Mouse (Mus musculus) lung, postnatal 0 days (tissue): ENCODE results near the gene Sebox. TPM values are rescaled to one million over a fixed set of nuclear protein-coding genes. Genes with fewer than 3 reads are reported as not detected.

ENCODE experiments used
- ATAC-seq: fragments of 200-750 bp; cut with Nextera tagmentation; 2 replicates; pipeline ENCODE4 v1.8.0; 2017; ENCODE audit warnings: moderate library complexity
- DNase-seq: peaks from one replicate; pipeline ENCODE4 v3.0.0-alpha.2; 2016; ENCODE audit warnings: low spot score
- H3K27ac ChIP-seq: fragments of 300-500 bp; sonication (generic); 2 replicates; pipeline ENCODE4 v1.5.1; 2014; ENCODE audit warnings: antibody characterized with exemption, mild to moderate bottlenecking, low read length, mixed read lengths
- H3K27me3 ChIP-seq: fragments of 300-500 bp; sonication (generic); replicated peaks from 2 replicates; pipeline ENCODE4 v1.6.1; 2014; ENCODE audit warnings: low read length, mixed read lengths; ENCODE audit not compliant: insufficient read depth
- H3K36me3 ChIP-seq: fragments of 300-500 bp; sonication (generic); 2 replicates; pipeline ENCODE4 v1.6.1; 2014; ENCODE audit warnings: low read length, mixed read lengths; ENCODE audit not compliant: insufficient read depth
- H3K4me1 ChIP-seq: fragments of 300-500 bp; sonication (generic); 2 replicates; pipeline ENCODE4 v1.6.1; 2014; ENCODE audit warnings: antibody characterized with exemption, low read depth, low read length, mixed read lengths; ENCODE audit not compliant: insufficient read depth
- H3K4me2 ChIP-seq: fragments of 300-500 bp; sonication (generic); replicated peaks from 2 replicates; pipeline ENCODE4 v1.6.1; 2014; ENCODE audit warnings: low read depth, mild to moderate bottlenecking, low read length, moderate library complexity, mixed read lengths
- H3K4me3 ChIP-seq: fragments of 300-500 bp; sonication (generic); 2 replicates; pipeline ENCODE4 v1.5.1; 2014; ENCODE audit warnings: low read depth, low read length
- H3K9ac ChIP-seq: fragments of 300-500 bp; sonication (generic); replicated peaks from 2 replicates; pipeline ENCODE4 v1.6.1; 2014; ENCODE audit warnings: low read depth, mild to moderate bottlenecking
- H3K9me3 ChIP-seq: fragments of 300-500 bp; sonication (generic); 2 replicates; pipeline ENCODE4 v1.6.1; 2016; ENCODE audit warnings: low read length, mixed read lengths
- CTCF ChIP-seq: IDR thresholded peaks from 2 replicates; pipeline ENCODE4 v1.5.1; 2016; ENCODE audit warnings: antibody characterized with exemption, mild to moderate bottlenecking
- EP300 ChIP-seq: IDR thresholded peaks from 2 replicates; pipeline ENCODE4 v1.6.1; 2016; ENCODE audit warnings: antibody characterized with exemption, mild to moderate bottlenecking, control low read depth
- WGBS: fragments of 180-500 bp; shearing (Covaris S2); extraction: QIAGEN DNeasy Blood & Tissue Kit; methylation state at CpG from one replicate; pipeline ENCODE4 v1.1.7; 2014; 5-methylcytosine and 5-hydroxymethylcytosine counted together
- polyA plus RNA-seq: library from polyadenylated mRNA; unstranded; fragments of >200 nt; fragmentation: Nextera tagmentation; extraction: Ambion mirVana; gene quantifications from 2 replicates; pipeline ENCODE4 v1.2.1, GENCODE M21; 2015

The Sebox gene
- polyA plus RNA-seq, 1 experiment from 2014 or later = not detected

DNA sequence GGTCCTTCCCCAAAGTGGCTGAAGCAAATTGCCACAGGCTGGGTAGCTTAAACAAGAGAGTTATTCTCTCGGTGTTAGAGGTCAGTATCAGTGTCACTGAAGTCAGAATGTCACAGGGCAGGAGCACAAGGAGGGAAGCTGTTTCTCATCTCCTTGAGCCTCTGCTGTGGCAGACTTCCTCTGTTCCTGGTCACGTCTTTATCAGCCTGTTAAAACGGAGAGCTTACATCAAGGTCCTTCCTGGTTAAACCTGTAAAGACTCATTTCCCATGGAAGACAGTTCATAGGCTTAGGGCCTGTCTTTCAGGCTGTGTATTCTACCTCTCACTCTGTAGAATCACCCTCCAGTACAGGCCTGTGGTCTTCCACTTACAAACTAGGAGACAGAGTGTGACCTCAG lies 35.3 kb upstream of the Sebox start:
- Histone ChIP-seq H3K36me3 (no peaks in the 10 kb centered on the region), H3K27me3 (no peaks in the 10 kb centered on the region), H3K9me3 (no peaks in the 10 kb centered on the region), H3K4me1 (peaks cover 5% of the 10 kb centered on the region; the same call in 1 of the 2 replicates), H3K4me2 (no peak overlapping the region), H3K9ac (no peak overlapping the region), H3K27ac (no peak overlapping the region), H3K4me3 (no peak overlapping the region)
- ATAC-seq (no peak), DNase-seq (no peak)
- TF ChIP-seq CTCF (no peak), EP300 (no peak)
- WGBS = 52% methylated on average over 3 of the region's 3 CpGs

DNA sequence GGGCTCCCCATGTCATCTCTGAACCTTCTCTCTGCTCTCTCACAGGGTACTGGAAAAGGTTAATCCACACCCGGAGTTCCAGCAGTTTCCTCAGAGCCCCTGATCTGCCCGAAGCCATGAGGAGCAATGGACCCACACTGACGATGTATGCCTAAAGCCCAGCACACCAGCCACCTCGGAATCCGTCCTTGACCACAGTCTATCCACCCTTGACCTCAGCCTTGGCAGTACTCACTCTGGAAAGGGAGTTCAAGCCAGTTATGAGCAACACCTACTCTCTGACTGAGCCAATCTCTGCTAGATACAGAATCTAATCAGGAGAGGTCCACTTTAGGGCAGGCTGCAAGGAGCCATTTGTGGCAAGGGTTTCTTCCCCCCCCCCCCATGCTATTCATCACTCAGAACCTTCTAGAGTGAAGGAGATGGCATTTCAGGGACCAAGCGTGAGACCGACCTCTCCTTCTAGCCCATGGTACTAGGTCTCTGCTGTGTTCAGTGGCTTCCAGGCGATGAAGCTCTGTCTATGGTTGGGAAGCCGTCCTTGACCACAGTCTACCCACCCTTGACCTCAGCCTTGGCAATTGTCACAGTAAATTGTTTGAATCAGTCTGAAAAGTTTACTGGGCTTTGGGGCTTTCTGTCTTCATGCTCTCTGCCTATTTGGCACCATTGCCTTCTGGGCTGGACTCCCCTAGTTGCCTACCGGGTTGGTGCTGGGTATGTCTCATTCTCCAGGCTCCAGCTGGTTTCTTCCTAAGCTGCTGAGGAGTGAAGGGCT lies 31.7 kb upstream of the Sebox start:
- H3K4me1 ChIP-seq = peaks cover under 1% of the 10 kb centered on the region; the same call in 1 of the 2 replicates
- no peak for DNase-seq
- H3K9ac ChIP-seq = no peak overlapping the region
- H3K4me2 ChIP-seq = no peak overlapping the region
- H3K36me3 ChIP-seq = no peaks in the 10 kb centered on the region
- no peaks in the 10 kb centered on the region for H3K27me3 ChIP-seq
- H3K9me3 ChIP-seq = no peaks in the 10 kb centered on the region
- no peak overlapping the region for H3K27ac ChIP-seq
- no peak for TF ChIP-seq CTCF
- TF ChIP-seq EP300 = no peak
- ATAC-seq = no peak
- 88% methylated on average over 10 of the region's 10 CpGs for WGBS
- H3K4me3 ChIP-seq = no peak overlapping the region

- Histone ChIP-seq H3K36me3 (no peaks in the 10 kb centered on the region), H3K27me3 (no peaks in the 10 kb centered on the region), H3K27ac (no peak overlapping the region), H3K4me2 (no peak overlapping the region), H3K9ac (no peak overlapping the region), H3K4me3 (no peak overlapping the region), H3K9me3 (no peaks in the 10 kb centered on the region), H3K4me1 (no peaks in the 10 kb centered on the region)
- WGBS = 62% methylated on average over 3 of the region's 3 CpGs
- ATAC-seq (no peak), DNase-seq (no peak)
- TF ChIP-seq EP300 (no peak), CTCF (no peak)
Observed at GRCm38 (mm10) chr11:78475289-78475688, 28.0 kb upstream of the Sebox start.

DNA sequence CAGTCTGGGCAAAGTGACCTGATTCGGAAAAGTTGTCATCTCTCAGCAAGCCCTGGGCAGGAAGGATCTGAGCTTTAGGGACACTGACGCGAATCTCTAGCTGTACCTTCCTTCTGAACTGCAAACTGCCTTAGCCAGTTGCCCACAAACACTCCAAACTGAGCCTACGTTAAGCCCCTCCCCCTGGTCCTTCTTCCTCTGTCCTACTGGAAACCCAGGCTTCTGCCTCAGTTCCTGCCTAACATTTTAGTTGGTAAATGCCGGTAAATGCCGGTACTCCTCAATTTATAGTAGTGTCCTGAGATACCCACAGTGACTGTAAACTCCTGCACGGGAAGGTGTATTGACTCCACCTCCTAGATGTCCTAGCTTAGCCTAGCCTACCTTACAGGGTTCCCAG lies 19.6 kb upstream of the Sebox start:
- H3K4me2 ChIP-seq = no peak overlapping the region
- WGBS = 43% methylated on average over 7 of the region's 7 CpGs
- H3K36me3 ChIP-seq = no peaks in the 10 kb centered on the region
- H3K9ac ChIP-seq = no peak overlapping the region
- DNase-seq (no peak), ATAC-seq (no peak)
- no peak overlapping the region for H3K27ac ChIP-seq
- no peak overlapping the region for H3K4me3 ChIP-seq
- peaks cover 14% of the 10 kb centered on the region; the same call in 1 of the 2 replicates for H3K27me3 ChIP-seq
- no peaks in the 10 kb centered on the region for H3K9me3 ChIP-seq
- H3K4me1 ChIP-seq = no peaks in the 10 kb centered on the region
- TF ChIP-seq EP300 (no peak), CTCF (no peak)

DNA sequence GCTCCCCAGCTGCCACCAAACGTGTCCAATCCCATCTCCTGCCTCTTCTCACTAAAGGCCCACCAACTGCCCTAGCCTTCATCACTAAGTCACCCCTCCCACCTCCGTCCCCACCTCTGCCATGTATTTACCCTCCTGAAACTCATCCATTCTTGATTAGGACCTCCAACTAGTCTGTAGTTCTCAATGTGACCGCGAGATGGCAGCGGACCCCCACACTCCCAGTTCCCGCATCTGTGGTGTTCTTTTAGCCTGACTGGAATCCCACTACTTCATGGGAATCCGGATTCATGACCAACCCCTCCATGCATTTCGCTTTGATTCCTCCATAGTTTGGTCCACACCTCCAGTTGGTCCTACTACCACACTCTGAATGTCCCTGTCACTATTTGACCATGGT lies 15.1 kb upstream of the Sebox start:
- DNase-seq = peak; percentile 69
- 2% methylated on average over 8 of the region's 8 CpGs for WGBS
- TF ChIP-seq CTCF = peak; percentile 90
- no peak for TF ChIP-seq EP300
- H3K27ac ChIP-seq = no peak overlapping the region
- no peak overlapping the region for H3K4me2 ChIP-seq
- no peaks in the 10 kb centered on the region for H3K9me3 ChIP-seq
- H3K4me3 ChIP-seq = no peak overlapping the region
- H3K27me3 ChIP-seq = peaks cover 45% of the 10 kb centered on the region
- ATAC-seq = peak; percentile 40
- no peak overlapping the region for H3K9ac ChIP-seq
- no peaks in the 10 kb centered on the region for H3K36me3 ChIP-seq
- H3K4me1 ChIP-seq = no peaks in the 10 kb centered on the region

DNA sequence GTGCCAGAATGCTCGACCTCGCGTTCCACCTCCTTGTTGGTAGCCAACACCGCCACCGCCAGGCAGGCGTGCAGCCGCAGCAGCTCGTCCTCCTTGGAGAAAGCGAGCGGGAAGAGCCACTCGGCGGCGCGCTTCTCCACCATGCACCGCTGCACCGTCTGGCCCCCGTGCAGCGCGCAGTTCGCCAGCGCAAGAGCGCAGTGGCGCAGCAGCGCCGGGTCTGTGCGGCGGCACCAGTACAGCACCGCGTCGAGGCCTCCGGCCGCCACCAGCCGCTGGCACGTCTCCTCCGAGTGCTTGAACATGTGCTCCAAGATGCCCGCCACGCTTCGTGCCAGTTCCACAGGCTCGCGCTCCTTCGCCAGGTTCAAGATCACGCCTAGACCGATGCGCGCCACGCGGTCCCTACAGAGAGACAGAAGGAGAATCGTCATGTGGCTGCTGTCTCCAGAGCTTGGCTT lies 12.4 kb upstream of the Sebox start:
- no peak overlapping the region for H3K4me3 ChIP-seq
- DNase-seq = no peak
- H3K9ac ChIP-seq = no peak overlapping the region
- peaks cover 51% of the 10 kb centered on the region for H3K27me3 ChIP-seq
- TF ChIP-seq CTCF (peak; percentile 41), EP300 (no peak)
- no peaks in the 10 kb centered on the region for H3K36me3 ChIP-seq
- H3K4me1 ChIP-seq = no peaks in the 10 kb centered on the region
- 0 out of 2 replicates have a peak overlapping the region, but pooled peaks have one; percentile 5 for H3K4me2 ChIP-seq
- WGBS = 14% methylated on average over 46 of the region's 48 CpGs
- H3K27ac ChIP-seq = no peak overlapping the region
- no peak for ATAC-seq
- H3K9me3 ChIP-seq = no peaks in the 10 kb centered on the region
